Mouse (Mus musculus): Measurements from ENCODE around the gene Abca12.
A peak's percentile ranks its signal among the peaks of the same experiment; 100 is the strongest.

Abca12 gene

DNA sequence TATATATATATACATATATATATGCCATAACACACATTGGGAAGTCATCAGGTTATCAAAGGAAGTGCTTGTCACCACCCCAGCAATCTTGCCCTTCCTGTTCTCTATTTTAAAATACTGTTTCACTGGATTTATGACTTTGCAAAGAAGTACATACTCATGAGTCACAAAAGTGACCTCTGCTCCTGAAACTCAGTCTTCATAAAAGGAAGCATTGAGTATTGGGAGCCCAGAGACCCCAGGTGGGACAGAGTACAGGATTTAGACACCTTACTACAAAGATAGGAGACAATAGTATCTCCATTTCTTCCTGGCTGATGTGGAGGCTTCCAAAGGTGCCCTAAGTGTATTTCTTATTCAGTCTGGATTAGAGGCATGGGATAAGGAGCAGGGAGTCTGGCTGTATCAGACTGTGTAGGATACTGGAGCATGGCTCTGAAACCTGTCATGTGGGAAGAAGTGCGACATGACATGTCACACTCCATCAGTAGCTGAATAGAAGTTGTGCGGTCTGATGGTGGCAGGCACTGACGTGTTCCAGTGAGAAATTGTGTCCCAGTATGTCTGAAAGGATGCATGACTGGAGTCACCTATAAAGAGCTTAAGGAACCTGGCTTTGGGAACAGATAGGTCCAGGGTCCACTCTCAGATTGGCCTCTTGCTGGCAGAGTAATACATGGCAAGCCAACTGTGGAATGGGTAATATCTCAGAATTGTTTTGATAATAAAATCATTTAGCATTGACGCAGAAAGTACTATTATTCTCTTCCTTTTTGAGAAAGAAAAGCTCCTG lies 76.0 kb downstream of the Abca12 start:
- no peak for DNase-seq (ENCODE audit: low spot score in 2 of 2)

DNA sequence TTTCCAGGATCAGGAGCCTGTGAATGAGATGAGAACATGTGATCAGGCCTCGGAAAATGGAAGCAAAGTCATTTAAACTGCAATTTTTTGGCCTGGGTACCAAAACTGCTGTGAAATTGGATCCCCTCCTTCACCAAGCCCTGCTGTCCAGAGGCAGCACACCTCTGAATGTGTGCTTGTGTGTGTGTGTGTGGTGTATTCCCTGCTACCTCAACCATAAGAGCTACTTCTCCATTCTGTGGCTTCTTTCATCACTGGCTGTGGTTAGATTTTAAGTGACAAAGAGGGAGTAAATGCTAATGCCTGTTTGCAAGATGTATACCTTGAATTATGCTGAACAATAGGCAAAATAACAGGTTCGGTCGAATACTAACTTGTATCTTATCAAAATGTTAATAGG lies 84.4 kb downstream of the Abca12 start:
- no peak for DNase-seq (ENCODE audit: low spot score in 2 of 2)

DNA sequence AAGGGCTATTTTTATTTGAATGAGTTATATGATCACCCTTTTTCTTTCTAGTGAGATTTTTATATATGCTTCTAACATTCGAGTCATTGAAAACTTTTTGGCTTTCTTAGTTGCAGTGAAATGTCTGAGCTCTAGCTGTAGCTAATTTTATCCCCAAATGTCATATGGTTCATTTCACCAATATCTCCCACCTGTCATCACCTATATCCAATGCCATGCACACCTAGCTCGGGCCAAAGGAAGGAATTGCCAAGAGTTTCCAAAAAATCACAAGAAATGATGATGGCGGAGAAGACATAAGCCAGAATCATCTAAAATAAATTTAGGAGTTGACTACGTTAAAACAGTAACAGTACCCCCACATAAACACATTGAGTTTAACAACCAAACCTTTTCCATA lies 102.5 kb downstream of the Abca12 start:
- DNase-seq (ENCODE audit: low spot score in 2 of 2) = no peak

DNA sequence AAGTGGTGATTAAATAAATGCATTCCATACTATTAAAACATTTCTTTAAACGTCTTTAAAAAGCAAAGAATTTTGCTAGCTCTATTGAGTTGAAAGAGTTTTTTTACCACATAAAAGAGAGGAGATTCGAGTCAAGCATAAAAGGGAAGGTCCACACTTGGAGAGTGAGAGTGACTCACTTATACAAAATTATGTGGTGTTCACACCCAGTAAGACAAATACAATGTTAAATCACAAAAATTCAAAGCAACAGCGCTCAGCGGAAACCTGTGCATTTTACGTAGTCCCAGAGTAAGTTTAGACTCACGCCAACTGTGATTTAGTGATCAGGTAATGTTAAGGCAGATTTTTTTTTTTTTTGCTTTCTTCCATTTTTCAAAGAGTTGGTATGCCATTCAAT lies 104.1 kb downstream of the Abca12 start:
- DNase-seq (ENCODE audit: low spot score in 2 of 2) = no peak

DNA sequence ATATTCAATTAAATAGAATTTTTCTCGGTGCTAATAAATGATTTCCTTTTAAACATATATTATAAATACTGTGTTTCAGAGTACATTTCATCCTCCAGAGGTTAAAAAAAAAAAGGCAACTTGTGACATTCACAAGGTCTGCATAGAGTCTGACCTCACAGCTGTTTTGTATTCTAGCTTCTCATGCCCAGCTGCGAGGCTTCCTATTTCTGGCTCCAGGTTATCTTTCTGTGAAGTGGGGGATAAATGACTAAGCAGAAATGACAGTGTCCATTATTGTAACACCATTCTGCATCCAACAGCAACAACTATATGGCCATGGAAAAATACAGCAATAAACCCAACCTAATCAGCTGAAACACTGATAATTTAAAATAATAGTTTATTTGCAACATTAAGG lies 107.3 kb downstream of the Abca12 start:
- DNase-seq (ENCODE audit: low spot score in 2 of 2) = no peak

DNA sequence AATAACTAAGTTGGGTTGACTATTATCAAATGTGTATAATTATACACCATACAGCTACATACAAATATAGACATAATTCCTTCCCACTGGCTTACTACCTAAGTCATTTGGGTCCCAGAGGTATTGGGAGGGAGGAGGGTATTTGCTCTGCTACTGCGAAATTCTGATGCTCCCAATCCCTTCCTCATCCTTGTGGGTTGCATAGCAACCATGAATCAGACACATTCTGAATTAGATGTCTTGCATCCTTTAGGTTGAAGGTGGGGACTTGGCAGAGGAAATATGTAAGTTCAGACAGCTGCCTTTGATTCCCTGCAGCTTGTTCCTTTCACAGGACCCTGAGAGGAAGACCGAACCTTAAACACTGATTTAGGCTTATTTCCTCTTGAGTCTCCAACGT lies 108.5 kb downstream of the Abca12 start:
- no peak for DNase-seq (ENCODE audit: low spot score in 2 of 2)

DNA sequence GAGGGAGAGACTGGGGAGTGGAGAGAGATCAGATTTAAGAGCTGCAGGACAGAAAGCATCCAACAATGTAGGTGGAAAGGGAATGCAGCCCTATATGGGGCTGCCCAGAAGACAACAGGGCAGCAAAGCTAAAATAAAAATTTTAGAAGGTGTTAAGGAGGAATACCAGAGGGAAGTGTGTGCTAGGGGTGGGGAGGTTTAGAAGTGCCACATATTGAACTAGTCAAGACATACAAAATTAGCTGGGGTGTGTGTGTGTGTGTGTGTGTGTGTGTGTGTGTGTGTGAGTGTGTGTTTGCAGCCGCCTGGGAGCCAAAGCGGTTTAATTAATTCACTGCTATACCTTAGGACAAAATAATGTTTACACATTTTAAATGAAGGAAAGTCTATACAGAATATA lies 110.1 kb downstream of the Abca12 start:
- no peak for DNase-seq (ENCODE audit: low spot score in 2 of 2)

DNA sequence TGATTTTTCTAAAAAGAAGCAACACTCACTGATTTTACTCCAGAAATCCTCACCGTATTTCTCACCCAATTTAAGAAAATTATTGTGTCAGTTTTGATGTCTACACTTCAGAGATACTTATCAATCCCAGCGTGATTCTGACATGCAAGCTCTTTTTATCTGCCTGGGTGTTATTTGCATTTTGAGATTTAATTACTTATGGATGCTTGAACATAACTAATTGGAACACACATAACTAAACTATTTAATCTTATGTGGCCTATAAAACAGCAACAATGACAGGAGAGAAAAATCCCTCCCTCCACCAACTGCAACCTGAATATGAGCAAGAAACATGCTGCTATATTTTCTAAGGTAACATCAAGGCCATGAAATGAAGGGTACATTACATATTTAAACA lies 117.7 kb downstream of the Abca12 start:
- no peak for DNase-seq (ENCODE audit: low spot score in 2 of 2)

DNA sequence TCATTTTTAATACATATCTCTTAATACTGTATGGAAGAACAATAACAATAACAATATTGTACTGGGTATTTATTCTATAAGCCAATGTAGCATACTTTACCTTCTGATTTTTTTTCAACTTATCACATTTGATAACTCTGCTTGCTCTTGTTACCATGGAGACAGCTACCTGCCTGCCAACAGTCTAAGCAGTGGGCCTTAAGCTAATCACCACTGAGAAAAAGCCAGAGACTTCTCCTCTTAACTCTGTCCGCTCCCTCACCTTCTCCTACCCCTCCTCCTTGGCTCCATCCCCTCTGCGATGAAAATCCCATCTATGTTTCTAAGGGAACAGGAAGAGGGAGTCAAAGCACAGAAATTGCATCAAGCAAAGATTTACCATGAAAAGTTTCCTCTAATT lies 118.1 kb downstream of the Abca12 start:
- DNase-seq (ENCODE audit: low spot score in 2 of 2) = no peak

DNA sequence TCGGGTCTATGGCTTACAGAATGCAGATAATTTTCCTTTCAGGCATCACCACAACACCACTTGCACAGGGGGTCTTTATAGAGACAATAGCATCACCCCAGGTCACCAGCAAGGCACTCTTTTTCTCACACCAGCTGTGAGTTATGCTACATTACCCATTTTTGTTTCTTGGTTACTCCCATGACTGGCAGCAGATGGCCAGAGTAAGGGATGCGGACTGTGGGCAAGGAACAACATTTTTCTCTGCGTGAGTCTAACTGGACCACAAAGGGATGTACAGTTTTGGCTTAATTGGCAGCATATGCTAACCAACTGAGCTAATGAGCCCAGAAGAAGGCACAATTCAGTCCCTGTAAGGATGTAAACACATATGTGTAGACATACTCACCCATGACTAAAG lies 122.8 kb downstream of the Abca12 start:
- DNase-seq (ENCODE audit: low spot score in 2 of 2) = no peak

DNA sequence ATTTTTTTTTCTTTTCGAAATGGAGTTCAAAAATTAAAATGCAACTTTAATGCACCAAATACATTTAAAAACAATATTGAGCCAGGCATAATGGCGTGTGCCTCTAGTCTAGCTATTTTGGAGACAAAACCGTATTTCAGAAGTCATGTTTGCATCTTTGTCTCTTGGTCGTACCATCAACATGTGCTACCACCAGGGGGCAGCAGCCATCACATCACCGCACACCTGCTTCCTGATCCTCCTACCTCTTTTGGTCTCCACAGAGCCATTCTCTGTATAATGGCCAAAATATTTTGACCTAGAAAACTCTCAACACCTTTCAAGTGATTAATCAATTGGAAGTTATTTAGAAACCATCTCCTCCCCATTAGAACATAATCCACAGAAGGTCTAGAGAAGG lies 125.2 kb downstream of the Abca12 start:
- DNase-seq (ENCODE audit: low spot score in 2 of 2) = peak; percentile 33 to 60

DNA sequence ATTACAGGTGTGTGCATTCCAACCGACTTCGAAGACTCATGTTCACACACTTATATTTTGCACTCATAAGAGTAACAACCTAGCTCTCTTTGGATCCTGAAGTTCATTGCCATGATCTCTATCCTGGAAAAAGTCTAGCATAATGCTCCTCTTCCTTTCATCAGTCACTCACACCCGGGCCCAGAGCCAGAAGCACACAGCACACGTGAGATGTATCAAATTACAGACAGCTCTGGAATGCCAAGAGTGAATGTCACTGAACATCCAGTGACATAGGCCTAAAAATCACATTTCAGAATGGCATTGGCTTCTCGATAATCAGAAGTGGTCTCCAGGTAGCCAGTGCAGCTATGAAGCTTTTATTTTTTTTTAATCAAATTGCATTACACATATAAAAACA lies 137.8 kb downstream of the Abca12 start:
- DNase-seq (ENCODE audit: low spot score in 2 of 2) = no peak

DNA sequence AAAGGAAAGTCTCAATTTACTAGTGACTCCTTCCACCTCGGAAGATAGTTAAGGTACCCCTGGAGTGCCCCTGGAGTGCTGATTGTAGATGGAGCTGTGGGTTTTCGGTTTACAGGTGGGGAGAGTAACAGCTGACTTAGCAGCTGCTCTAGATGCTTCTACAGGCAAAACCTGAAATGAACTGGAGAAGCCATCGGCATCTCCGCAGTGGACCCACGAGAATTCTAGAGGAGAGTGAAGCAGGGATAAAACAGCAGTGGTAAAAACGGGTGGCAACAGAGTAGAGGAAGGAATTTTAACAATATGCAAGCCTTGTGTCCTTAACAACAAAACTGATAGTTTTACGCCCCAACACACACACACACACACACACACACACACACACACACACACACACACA lies 142.2 kb downstream of the Abca12 start:
- no peak for DNase-seq (ENCODE audit: low spot score in 2 of 2)

DNA sequence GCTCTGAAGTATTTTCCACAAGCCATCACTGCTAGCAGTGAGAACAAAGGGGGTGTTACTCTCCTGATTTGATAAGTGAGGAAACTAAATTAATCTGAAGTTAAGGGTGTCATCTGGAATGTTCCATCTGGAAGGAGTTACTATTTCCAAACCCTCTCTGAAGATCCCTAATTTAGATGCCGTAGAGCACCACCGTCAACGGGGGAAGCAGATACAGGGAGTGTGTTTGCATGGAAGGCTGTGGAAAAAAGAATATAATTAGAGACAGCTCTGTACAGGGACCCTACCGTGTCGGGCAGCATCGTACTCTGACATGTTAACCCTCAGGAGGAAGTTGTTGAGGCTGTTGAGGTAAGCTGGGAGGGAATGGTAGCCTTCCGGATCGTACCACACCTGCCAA lies 142.6 kb downstream of the Abca12 start:
- DNase-seq (ENCODE audit: low spot score in 2 of 2) = no peak

DNA sequence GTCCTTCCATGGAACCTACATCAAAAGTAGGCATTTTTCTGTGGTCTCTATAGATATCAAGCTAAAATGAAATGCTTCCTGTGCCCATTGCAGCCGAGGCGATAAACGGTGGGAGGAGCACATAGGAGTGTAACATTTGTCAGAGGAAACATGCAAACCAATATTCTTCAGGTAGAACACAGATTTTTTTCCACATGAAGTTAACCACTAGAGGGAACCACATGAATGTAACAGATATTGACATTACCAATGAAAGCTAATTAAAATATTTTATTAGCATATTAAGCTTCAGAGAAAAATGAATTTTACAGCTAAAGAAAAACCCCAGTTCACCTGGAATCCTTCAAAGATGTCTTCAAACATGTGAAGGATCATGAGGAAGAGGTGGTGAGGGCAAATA lies 144.6 kb downstream of the Abca12 start:
- DNase-seq (ENCODE audit: low spot score in 2 of 2) = no peak

DNA sequence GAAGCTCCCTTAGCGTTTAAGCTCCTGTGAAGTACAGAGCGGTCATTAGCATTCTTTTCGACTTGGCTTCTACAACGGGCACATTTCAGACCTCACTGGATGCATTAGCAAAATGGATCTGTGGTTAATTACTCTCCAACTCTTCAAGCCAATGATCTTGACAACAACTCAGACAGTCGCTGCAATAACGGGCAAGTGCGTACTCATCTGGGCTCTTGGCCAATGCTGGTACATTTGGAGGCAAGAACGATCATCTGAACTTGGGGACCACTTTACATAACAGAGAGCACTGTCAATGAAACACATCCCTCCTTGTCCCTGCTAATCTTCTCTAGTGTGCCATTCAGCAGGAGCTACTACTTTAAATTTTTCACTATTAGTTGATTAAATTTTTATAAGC lies 148.1 kb downstream of the Abca12 start:
- no peak for DNase-seq (ENCODE audit: low spot score in 2 of 2)

DNA sequence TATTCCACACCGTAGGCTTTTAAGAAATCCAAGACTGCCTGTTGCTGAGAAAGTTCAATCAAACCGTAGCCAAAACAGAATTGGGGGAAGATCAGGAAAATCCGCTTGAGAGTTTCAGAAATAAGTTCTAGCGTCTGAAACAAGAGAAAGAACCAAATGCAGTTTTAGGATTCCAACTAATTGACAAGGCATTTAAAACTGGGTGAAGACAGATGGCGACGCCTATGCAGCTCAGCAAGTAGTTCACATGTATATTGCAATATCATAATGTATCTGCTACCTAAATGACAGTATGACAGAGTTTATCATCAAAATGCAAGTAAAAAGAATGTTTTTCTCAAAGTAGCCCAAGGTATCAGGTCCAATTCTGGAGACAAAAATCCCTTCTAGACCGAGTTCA lies 151.2 kb downstream of the Abca12 start:
- DNase-seq (ENCODE audit: low spot score in 2 of 2) = no peak

DNA sequence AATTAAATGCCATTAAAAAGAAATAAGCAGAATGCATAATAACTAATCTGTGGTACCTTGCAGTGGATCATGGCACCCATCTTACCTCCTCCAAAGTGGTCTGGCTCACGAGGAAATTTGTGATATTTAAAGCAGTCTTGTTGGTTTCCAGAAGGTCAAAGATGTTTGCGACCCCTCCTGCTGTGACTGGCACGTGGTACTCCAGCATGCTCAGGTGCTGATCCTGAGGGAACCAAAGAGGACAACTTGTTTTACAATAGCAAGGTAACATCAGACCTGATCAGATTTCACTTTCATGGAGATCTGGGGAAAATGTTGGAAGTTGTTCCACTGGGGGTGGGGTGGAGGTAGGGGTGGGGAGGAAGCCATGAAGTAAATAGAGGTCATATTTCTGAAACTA lies 170.1 kb downstream of the Abca12 start:
- no peak for DNase-seq (ENCODE audit: low spot score in 2 of 2)

DNA sequence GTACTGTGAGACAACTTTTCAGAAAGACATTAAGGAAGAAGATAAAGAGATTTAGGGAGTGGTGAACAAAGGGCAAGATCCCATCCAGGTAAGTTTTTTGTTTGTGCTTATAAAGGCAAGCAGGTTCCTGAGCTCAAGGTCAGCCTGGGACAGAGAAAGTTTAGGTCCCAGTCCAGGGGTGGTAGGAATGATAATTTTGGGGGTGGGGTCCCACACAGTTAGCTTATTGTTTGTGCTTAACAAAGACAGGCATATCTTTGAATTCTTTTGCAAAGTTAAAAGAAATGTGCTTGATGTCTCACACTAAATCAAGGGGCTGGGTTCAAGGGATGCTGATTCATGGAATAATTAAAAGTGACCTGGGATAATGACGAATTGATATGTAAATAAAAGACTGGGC lies 173.3 kb downstream of the Abca12 start:
- no peak for DNase-seq (ENCODE audit: low spot score in 2 of 2)

DNA sequence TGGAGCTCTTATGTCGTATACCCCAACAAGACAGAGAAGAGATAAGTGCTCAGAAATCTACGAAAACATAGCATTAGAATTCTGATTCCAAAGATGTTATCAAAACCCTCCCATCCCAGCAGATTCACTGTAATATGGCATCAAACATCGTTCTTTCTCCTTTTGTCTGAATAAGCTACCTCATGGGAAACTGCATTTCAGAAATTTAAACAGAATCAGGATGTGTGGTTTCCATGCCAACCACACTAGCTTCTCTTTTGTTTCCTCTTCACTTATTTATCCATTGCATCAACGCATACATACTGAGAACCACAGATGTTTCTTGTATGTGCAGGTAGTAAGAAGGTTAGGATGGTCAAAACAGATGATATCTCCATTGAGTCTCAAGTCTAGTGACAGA lies 175.1 kb downstream of the Abca12 start:
- no peak for DNase-seq (ENCODE audit: low spot score in 2 of 2)

DNA sequence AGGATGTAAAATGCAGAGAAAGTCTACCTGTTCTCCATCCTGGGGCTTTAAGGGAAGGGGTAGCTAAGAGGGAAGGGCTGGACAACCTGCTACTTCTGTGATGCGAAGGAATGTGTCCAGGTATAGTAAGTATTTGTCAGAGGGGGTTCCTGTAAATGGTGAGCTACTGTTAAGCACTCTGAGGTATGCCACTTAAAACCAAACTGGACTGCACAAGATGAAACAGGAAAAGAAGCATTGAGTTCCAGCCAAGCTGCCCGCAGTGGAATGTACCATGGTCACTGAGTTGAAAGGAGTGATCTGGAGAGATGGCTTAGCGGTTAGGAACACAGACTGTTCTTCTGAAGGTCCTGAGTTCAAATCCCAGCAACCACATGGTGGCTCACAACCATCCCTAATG lies 179.4 kb downstream of the Abca12 start:
- no peak for DNase-seq (ENCODE audit: low spot score in 2 of 2)

DNA sequence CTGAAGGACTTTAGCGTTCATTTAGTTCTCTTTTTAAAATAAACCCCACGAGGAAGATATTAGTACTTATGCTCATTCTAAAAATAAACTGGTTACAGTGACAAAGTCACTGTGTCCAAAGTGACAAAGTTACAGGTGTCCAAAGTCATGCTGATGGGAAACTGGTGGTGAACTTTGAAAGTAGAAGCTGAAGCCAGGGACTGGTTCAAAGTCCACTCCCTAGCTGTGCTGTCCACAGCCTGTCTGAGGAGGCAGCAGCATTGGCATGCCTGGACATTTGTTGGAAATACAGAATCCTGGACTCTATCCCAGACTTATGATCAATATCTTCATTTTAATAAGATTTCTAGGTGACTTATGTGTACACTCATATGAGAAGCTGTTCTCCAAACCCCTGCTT lies 183.5 kb downstream of the Abca12 start:
- DNase-seq (ENCODE audit: low spot score in 2 of 2) = no peak

DNA sequence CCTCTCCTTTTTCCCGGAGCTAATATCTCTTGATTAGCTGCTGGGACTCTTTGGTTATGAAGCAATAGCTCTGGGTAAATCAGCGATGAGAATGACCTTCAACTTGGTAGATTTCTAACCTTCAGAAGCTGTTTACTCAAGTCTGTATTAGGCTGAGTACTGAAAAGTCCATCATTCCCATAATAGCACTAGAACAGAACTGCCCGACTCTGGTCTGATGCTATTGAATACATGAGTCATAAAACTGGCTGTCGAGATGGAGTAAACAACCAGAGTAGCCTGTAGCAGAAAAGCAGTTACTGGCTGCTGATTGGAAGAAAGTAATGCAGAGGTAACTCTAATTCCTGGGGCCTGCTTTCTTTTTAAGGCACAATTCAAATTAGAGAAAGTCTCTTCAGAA lies 211.1 kb downstream of the Abca12 start:
- no peak for DNase-seq (ENCODE audit: low spot score in 2 of 2)

DNA sequence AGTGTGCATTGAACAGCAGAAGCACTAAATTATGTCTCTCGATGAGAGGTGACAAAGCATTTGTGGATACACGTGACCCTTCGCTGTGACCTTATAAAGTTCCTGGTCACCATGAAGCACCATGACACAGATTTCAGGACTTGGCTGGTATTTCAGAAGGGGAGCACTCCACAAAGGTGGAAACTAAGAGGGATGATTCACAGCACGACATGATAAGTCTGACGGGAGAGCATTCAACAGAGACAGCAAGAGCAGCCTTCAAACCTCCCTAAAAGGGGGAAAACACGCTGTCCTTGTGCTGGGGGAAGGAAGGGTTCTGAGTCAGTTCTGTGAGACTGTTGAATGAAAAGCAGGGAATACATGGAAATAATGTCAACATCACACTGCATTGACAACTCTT lies 218.5 kb downstream of the Abca12 start:
- no peak for DNase-seq (ENCODE audit: low spot score in 2 of 2)

All from right cerebral cortex, postnatal 36 days (tissue).